Mouse (Mus musculus) cortical plate, adult 2 months (tissue): Measurements from ENCODE around the gene Ptprd.

Experiments used
- CTCF ChIP-seq: fragments of 200-500 bp; IDR thresholded peaks from 2 replicates; pipeline ENCODE4 v1.5.1; 2011; ENCODE audit warnings: mild to moderate bottlenecking, control low read depth, low read length; ENCODE audit not compliant: insufficient read depth; ENCODE audit errors: extremely low read depth
- POLR2A ChIP-seq: fragments of 200-500 bp; IDR thresholded peaks from 2 replicates; pipeline ENCODE4 v1.6.1; 2011; ENCODE audit warnings: mild to moderate bottlenecking, low read length, control low read depth; ENCODE audit not compliant: insufficient read depth; ENCODE audit errors: extremely low read depth

GRCm38 (mm10) chr4:76370041-76370880 lies 1841.5 kb downstream of the Ptprd start:
- TF ChIP-seq CTCF, result no peak
- no peak for TF ChIP-seq POLR2A
